Mouse (Mus musculus): ENCODE results near the gene Cyth2.

DNA sequence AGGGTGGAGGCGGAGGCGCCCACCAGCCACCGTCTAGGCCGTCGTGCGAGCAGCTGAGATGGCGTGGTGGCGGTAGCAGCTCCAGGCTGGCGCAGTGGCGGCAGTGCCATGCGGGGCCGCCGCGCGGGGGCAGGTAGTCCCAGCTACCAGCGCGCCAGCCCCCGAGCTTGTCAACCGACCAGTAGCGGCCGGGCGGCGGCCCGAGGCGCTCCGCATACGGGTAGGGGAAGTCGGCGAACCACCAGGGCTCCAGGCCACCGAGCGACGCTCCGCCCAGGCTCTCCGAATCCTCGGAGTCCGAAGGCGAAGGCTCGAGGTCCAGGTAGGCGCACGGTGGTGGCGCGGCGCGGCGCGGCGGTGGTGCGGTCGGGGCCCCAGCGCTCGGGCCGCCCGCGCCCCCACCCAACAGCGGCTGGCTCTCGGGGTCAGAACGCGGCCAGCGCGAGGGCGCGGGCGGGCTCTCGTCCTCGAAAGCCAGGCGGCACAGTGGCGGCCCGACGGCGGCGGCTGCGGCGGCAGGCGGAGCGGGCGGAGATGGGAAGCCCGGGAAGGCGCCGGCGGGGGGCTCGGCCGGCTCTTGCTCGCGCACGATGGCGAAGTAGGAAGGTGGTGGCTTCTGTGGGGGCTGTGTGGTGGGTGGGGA lies 18.9 kb upstream of the Cyth2 start:
- no peak for TF ChIP-seq CTCF (IDR thresholded peaks at IDR 0.05; ENCODE audit: low read depth)
- no peak for TF ChIP-seq EP300 (IDR thresholded peaks at IDR 0.05; ENCODE audit: low read depth)
